Mouse (Mus musculus) megakaryocyte progenitor cell, adult 5-6 weeks (primary cell): Measurements from ENCODE around the gene Stx5a. TPM values are rescaled to one million over a fixed set of nuclear protein-coding genes. Genes with fewer than 3 reads are reported as not detected.
"Not testable (repeated sequence)": the region's sequence is repeated elsewhere in the genome, so short reads cannot be mapped to it uniquely, and the experiment has no call there.

Experiments used
- ATAC-seq: replicated peaks from 2 replicates; pipeline ENCODE4 v1.8.0; 2016; ENCODE audit warnings: mild to moderate bottlenecking, moderate TSS enrichment, inconsistent platforms; ENCODE audit not compliant: poor library complexity
- total RNA-seq, 2 experiments: library from RNA; stranded (forward) in 1 of 2; stranded (reverse) in 1 of 2; fragments of 157-497, 149-512 nt in 1 of 2; fragments of 200-1000 nt in 1 of 2; gene quantifications; 2 replicates each; pipeline versions ENCODE4 v1.2.3 to v1.2.4; 2015 to 2017

Stx5a gene
- total RNA-seq, 2 experiments from 2014 or later = 45.3 to 54.8 TPM

- no peak for ATAC-seq
Observed at GRCm38 (mm10) chr19:8715868-8716766, 25.1 kb upstream of the Stx5a start.

- ATAC-seq = no peak
Observed at GRCm38 (mm10) chr19:8716767-8717475, 24.3 kb upstream of the Stx5a start.

GRCm38 (mm10) chr19:8718357-8718756, 22.9 kb upstream of the Stx5a start:
- peak; percentile 40 for ATAC-seq

GRCm38 (mm10) chr19:8719037-8719436, 22.2 kb upstream of the Stx5a start:
- ATAC-seq = not testable (repeated sequence)

GRCm38 (mm10) chr19:8721378-8721777, 19.8 kb upstream of the Stx5a start:
- no peak for ATAC-seq

GRCm38 (mm10) chr19:8722021-8722420, 19.2 kb upstream of the Stx5a start:
- ATAC-seq = no peak

GRCm38 (mm10) chr19:8722559-8722906, 18.7 kb upstream of the Stx5a start:
- no peak for ATAC-seq

- ATAC-seq = peak; percentile 76
Observed at GRCm38 (mm10) chr19:8722907-8723573, 18.2 kb upstream of the Stx5a start, which contains the start of gene Slc3a2. Gene Slc3a2 (minus strand): TSS chr19:8723369.

GRCm38 (mm10) chr19:8723574-8724346, 17.5 kb upstream of the Stx5a start:
- peak; percentile 10; the same call in 1 of the 2 replicates for ATAC-seq

GRCm38 (mm10) chr19:8724392-8724791, 16.8 kb upstream of the Stx5a start:
- ATAC-seq = no peak

GRCm38 (mm10) chr19:8725081-8725613, 16.1 kb upstream of the Stx5a start:
- no peak for ATAC-seq

- ATAC-seq = no peak
Observed at GRCm38 (mm10) chr19:8726609-8727390, 14.4 kb upstream of the Stx5a start.

- 0 out of 2 replicates have a peak, but pooled peaks have one; percentile 5 for ATAC-seq
Observed at GRCm38 (mm10) chr19:8727495-8728114, 13.6 kb upstream of the Stx5a start.

- ATAC-seq = not testable (repeated sequence)
Observed at GRCm38 (mm10) chr19:8728335-8729099, 12.7 kb upstream of the Stx5a start.

- ATAC-seq = no peak
Observed at GRCm38 (mm10) chr19:8734334-8734733, 6.9 kb upstream of the Stx5a start.

GRCm38 (mm10) chr19:8735389-8736159, 5.6 kb upstream of the Stx5a start, which contains the start of gene Wdr74:
Gene Wdr74 (plus strand): TSS chr19:8735827.
- ATAC-seq = peak; percentile 98

GRCm38 (mm10) chr19:8736160-8736467, 5.1 kb upstream of the Stx5a start:
- ATAC-seq = peak; percentile 51

GRCm38 (mm10) chr19:8738911-8739310, 2.3 kb upstream of the Stx5a start:
- no peak for ATAC-seq
